In the genomic region with DNA sequence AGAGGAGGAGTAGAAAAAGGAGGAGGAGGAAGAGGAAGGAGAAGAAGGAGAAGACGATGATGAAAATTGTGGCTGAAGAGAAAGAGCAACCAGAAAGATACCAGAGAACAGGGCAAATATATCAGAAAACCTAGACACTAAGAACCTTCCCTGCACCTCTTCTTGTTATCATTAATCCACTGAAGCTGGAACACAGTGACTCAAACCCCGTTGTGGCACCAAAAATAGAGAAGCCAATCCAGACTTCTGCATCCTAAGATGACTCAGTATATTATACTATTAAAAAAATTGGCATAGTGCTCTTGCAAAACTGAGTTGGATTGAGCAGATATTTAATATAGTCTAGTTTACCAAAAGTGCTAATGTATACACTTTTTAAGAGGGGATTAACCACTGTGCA, we compare ENCODE assay signal across 28 mouse cellular contexts.
DNase-seq lines count a peak whose midpoint lies in the region; ATAC-seq and TF ChIP-seq lines count a peak whose summit lies in the region.
"Had no signal": no experiment of that assay in that cellular context is flagged by ENCODE, and none has a peak within 500 bp of the region (broad histone marks: within the 10 kb centered on the region; RNA-seq: fewer than 3 reads in every experiment).

No protein-coding gene starts in this region.

- no peak overlapping the region for H3K4me3 ChIP-seq in MEL (ENCODE audit: control insufficient read depth in 1 of 2, insufficient read depth in 1 of 2, low read depth in 2 of 2, low read length in 2 of 2)
- no peak overlapping the region for H3K4me3 ChIP-seq in cortical plate, adult 2 months (ENCODE audit: insufficient read depth, low read length)
- H3K4me3 ChIP-seq: embryonic facial prominence, embryonic 13.5 days; erythroblast, embryonic 14.5 days; forebrain, embryonic 12.5 days; hindbrain, embryonic 12.5 days; liver, embryonic 13.5 days had no signal

- TF ChIP-seq CTCF in MEL (IDR thresholded peaks at IDR 0.05 in 2 of 3, conservative IDR thresholded peaks at IDR 0.05 in 1 of 3; ENCODE audit: control insufficient read depth in 1 of 3, insufficient read depth in 1 of 3, low read depth in 2 of 3, low read length in 3 of 3, poor library complexity in 1 of 3, severe bottlenecking in 1 of 3), result no peak
- TF ChIP-seq CTCF in cortical plate, adult 2 months (IDR thresholded peaks at IDR 0.05; ENCODE audit: extremely low read depth, insufficient read depth, low read length), result no peak

- H3K27ac ChIP-seq in MEL (ENCODE audit: control insufficient read depth, low read depth, low read length), result no peak overlapping the region
- H3K27ac ChIP-seq in cortical plate, adult 2 months (ENCODE audit: insufficient read depth, low read length), result 0 out of 2 replicates have a peak overlapping the region, but pooled peaks have one; percentile 50
- H3K27ac ChIP-seq: embryonic facial prominence, embryonic 13.5 days; forebrain, embryonic 12.5 days; hindbrain, embryonic 12.5 days; kidney, postnatal 0 days; liver, embryonic 13.5 days had no signal

- TF ChIP-seq POLR2A in MEL (IDR thresholded peaks at IDR 0.05; ENCODE audit: control insufficient read depth in 1 of 2, insufficient read depth in 1 of 2, low read depth in 1 of 2, low read length in 2 of 2, poor library complexity in 1 of 2), result no peak
- TF ChIP-seq POLR2A in cortical plate, adult 2 months (IDR thresholded peaks at IDR 0.05; ENCODE audit: extremely low read depth, insufficient read depth, low read length), result no peak

- TF ChIP-seq RAD21 in MEL (IDR thresholded peaks at IDR 0.05; ENCODE audit: low read depth, low read length), result no peak

- no peaks in the 10 kb centered on the region for H3K36me3 ChIP-seq in MEL (ENCODE audit: control insufficient read depth in 1 of 2, insufficient read depth in 2 of 2, low read length in 2 of 2)
- H3K36me3 ChIP-seq: embryonic facial prominence, embryonic 13.5 days; forebrain, embryonic 12.5 days; hindbrain, embryonic 12.5 days; liver, embryonic 13.5 days had no signal

- 0 out of 4 replicates have a peak, but pooled peaks cover 0 to 2% of the 10 kb centered on the region in 2 experiments for H3K4me1 ChIP-seq in MEL (ENCODE audit: control insufficient read depth in 1 of 2, insufficient read depth in 2 of 2, low read length in 2 of 2)
- H3K4me1 ChIP-seq in cortical plate, adult 2 months (ENCODE audit: control insufficient read depth, insufficient read depth, low read length), result peaks cover 4% of the 10 kb centered on the region
- H3K4me1 ChIP-seq: liver, embryonic 13.5 days had no signal

- TF ChIP-seq EP300 in MEL (IDR thresholded peaks at IDR 0.05; ENCODE audit: low read depth in 1 of 2, low read length in 2 of 2), result no peak

- H3K27me3 ChIP-seq in MEL (ENCODE audit: control insufficient read depth in 1 of 2, insufficient read depth in 2 of 2, low read length in 2 of 2), result peaks cover 10 to 12% of the 10 kb centered on the region in 2 experiments
- H3K27me3 ChIP-seq: CH12.LX; forebrain, embryonic 12.5 days had no signal

- H3K9me3 ChIP-seq in MEL (replicated peaks; ENCODE audit: insufficient read depth, low read length), result no peaks in the 10 kb centered on the region
- H3K9me3 ChIP-seq: embryonic facial prominence, embryonic 13.5 days; forebrain, embryonic 12.5 days; hindbrain, embryonic 12.5 days; liver, embryonic 13.5 days had no signal

- ATAC-seq in frontal cortex, adult (ENCODE audit: low TSS enrichment), result peak; percentile 82
- no peak for ATAC-seq in erythroid progenitor cell, adult 5-6 weeks (replicated peaks; ENCODE audit: low FRiP score, poor library complexity, severe bottlenecking)
- ATAC-seq: forebrain, postnatal 0 days; intestine, embryonic 16.5 days; lung, postnatal 0 days; midbrain, embryonic 16.5 days had no signal

- H3K79me2 ChIP-seq in MEL (ENCODE audit: control insufficient read depth, insufficient read depth, low read length, poor library complexity), result no peaks in the 10 kb centered on the region

- DNase-seq in frontal cortex, postnatal 25 days (ENCODE audit: low spot score in 2 of 2), result no peak
- peak; percentile 33 for DNase-seq in 3134 (ENCODE audit: extremely low read depth, insufficient read length, low spot score)
- peak; percentile 29 for DNase-seq in MEL (ENCODE audit: low read depth, low spot score)
- DNase-seq in lung, postnatal 36 days, result no peak
- no peak for DNase-seq in liver
- DNase-seq: adrenal gland, adult 8-10 months; cerebellum, adult 11-12 months; cerebellum, adult 9-11 months; forebrain, postnatal 0 days; gastrocnemius, postnatal 25 days; heart, adult 18-20 months; heart, postnatal 36 days; kidney, adult 8-10 months; left cerebral cortex, postnatal 4 days; liver, embryonic 13.5 days; lung, adult 18-20 months had no signal

- H3K9ac ChIP-seq in MEL (ENCODE audit: control insufficient read depth, low read depth, low read length, poor library complexity, severe bottlenecking), result no peak overlapping the region
- H3K9ac ChIP-seq: embryonic facial prominence, embryonic 13.5 days; forebrain, embryonic 12.5 days; forebrain, postnatal 0 days; hindbrain, embryonic 12.5 days; liver, embryonic 13.5 days had no signal

TF ChIP-seq in MEL, 35 proteins besides CTCF, POLR2A, EP300 and RAD21:
- TF ChIP-seq GABPA (IDR thresholded peaks at IDR 0.05; ENCODE audit: low read depth, low read length), result no peak
- TF ChIP-seq KAT2A (conservative IDR thresholded peaks at IDR 0.05; ENCODE audit: low read depth, low read length), result no peak
- TF ChIP-seq TCF12 (IDR thresholded peaks at IDR 0.05; ENCODE audit: low read depth, low read length), result no peak
- TF ChIP-seq MYC (IDR thresholded peaks at IDR 0.05; ENCODE audit: low read depth, low read length), result no peak
- no peak for TF ChIP-seq ZMIZ1 (IDR thresholded peaks at IDR 0.05; ENCODE audit: low read depth, low read length)
- TF ChIP-seq MAX (IDR thresholded peaks at IDR 0.05; ENCODE audit: low read length), result no peak
- TF ChIP-seq NELFE (IDR thresholded peaks at IDR 0.05; ENCODE audit: low read depth, low read length), result no peak
- TF ChIP-seq MEF2A (IDR thresholded peaks at IDR 0.05; ENCODE audit: extremely low read depth, insufficient replicate concordance, low read depth, low read length, poor library complexity, severe bottlenecking), result no peak
- no peak for TF ChIP-seq CHD1 (IDR thresholded peaks at IDR 0.05; ENCODE audit: low read depth, low read length)
- no peak for TF ChIP-seq GATA1 (IDR thresholded peaks at IDR 0.05; ENCODE audit: low read depth, low read length)
- no peak for TF ChIP-seq ZKSCAN1 (IDR thresholded peaks at IDR 0.05; ENCODE audit: low read depth, low read length)
- TF ChIP-seq JUND (IDR thresholded peaks at IDR 0.05; ENCODE audit: low read depth, low read length), result no peak
- TF ChIP-seq NRF1 (IDR thresholded peaks at IDR 0.05; ENCODE audit: insufficient read depth, low read depth, low read length, poor library complexity, severe bottlenecking), result no peak
- no peak for TF ChIP-seq BHLHE40 (IDR thresholded peaks at IDR 0.05; ENCODE audit: borderline replicate concordance, low read depth, low read length)
- TF ChIP-seq USF1 (IDR thresholded peaks at IDR 0.05; ENCODE audit: low read depth, low read length), result no peak
- TF ChIP-seq MAFK (IDR thresholded peaks at IDR 0.05; ENCODE audit: borderline replicate concordance, low read depth, low read length), result no peak
- no peak for TF ChIP-seq MYB (IDR thresholded peaks at IDR 0.05; ENCODE audit: low read depth, low read length)
- no peak for TF ChIP-seq RCOR1 (IDR thresholded peaks at IDR 0.05; ENCODE audit: low read depth, low read length)
- no peak for TF ChIP-seq ZC3H11A (IDR thresholded peaks at IDR 0.05; ENCODE audit: low read depth, low read length)
- TF ChIP-seq SMC3 (IDR thresholded peaks at IDR 0.05; ENCODE audit: low read depth, low read length), result no peak

Comparison
In these comparisons a context has a peak if more than half of its experiments do, and no peak if none do; other contexts are left out.
1. DNase-seq: peak in 3134 (single experiment) and MEL (single experiment); none in frontal cortex, postnatal 25 days (0 of 2), lung, postnatal 36 days (single experiment) and liver (single experiment).